Mouse (Mus musculus) brown adipose tissue, adult 24 weeks (tissue): Measurements from ENCODE around the gene Bola3. TPM values are rescaled to one million over a fixed set of nuclear protein-coding genes. Genes with fewer than 3 reads are reported as not detected.
A peak's percentile ranks its signal among the peaks of the same experiment; 100 is the strongest.
"Not testable (repeated sequence)": the region's sequence is repeated elsewhere in the genome, so short reads cannot be mapped to it uniquely, and the experiment has no call there.

ENCODE experiments used
- H3K27ac ChIP-seq: fragments of 200-500 bp; replicated peaks from 2 replicates; pipeline ENCODE4 v1.5.1; 2012; ENCODE audit warnings: low read depth, mild to moderate bottlenecking, low read length
- H3K4me1 ChIP-seq: fragments of 200-500 bp; 2 replicates; pipeline ENCODE4 v1.6.1; 2012; ENCODE audit warnings: low read length, mixed read lengths; ENCODE audit not compliant: control insufficient read depth, insufficient read depth, insufficient read length
- H3K4me3 ChIP-seq: fragments of 200-500 bp; 2 replicates; pipeline ENCODE4 v1.5.1; 2012; ENCODE audit warnings: low read depth, mild to moderate bottlenecking, low read length, moderate library complexity; ENCODE audit not compliant: insufficient read depth
- polyA plus RNA-seq: library from polyadenylated mRNA; stranded (reverse); fragments of >200 nt; gene quantifications from 2 replicates; pipeline ENCODE4 v1.2.4, GENCODE M21; 2012; ENCODE audit not compliant: missing spikeins, insufficient read depth, insufficient read length

Bola3 gene
- polyA plus RNA-seq, 1 experiment: 946 TPM

- Histone ChIP-seq H3K27ac (peak within 1 kb of the TSS; percentile 92), H3K4me1 (0 out of 2 replicates have a peak, but pooled peaks cover 2% of the 10 kb centered on the region), H3K4me3 (peak within 1 kb of the TSS; percentile 89)
Observed at GRCm38 (mm10) chr6:83325525-83326393, 23.2 kb upstream of the Bola3 start, which contains the start of the genes Mthfd2 and Mob1a. Gene Mthfd2 (minus strand): TSS chr6:83325908. Gene Mob1a (plus strand): TSS chr6:83326016.

- Histone ChIP-seq H3K27ac (peak overlapping the region; percentile 29), H3K4me3 (peak overlapping the region; percentile 89)
Observed at GRCm38 (mm10) chr6:83326394-83326736, 22.6 kb upstream of the Bola3 start.

DNA sequence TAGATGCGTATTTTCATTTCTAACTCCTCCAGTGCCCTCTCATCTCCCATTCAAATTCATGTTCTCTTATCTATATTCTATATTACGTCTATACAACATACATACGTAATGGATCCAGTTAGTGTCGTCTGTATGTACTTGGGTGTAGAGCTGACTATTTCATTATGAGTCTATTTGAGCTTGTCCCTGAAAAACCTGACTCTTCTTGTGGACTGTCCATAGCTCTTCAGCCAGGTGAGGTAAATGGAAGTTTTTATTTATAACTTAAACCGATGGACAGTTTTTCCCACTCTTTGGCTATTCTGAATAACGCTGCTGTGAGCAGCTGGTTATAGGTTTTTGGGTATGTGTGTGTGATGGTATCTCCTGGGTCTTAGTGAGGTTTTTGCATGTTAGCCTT is 22.2 kb upstream of the Bola3 start:
- 0 out of 2 replicates have a peak, but pooled peaks cover 2% of the 10 kb centered on the region for H3K4me1 ChIP-seq
- H3K4me3 ChIP-seq: peak overlapping the region; percentile 89
- no peak overlapping the region for H3K27ac ChIP-seq

More at GRCm38 (mm10) chr6:83326394-83326736, 22.6 kb upstream of the Bola3 start:
- 0 out of 2 replicates have a peak, but pooled peaks cover 2% of the 10 kb centered on the region for H3K4me1 ChIP-seq

- Histone ChIP-seq H3K27ac (no peak overlapping the region), H3K4me1 (0 out of 2 replicates have a peak, but pooled peaks cover 2% of the 10 kb centered on the region), H3K4me3 (no peak overlapping the region)
Observed at GRCm38 (mm10) chr6:83327591-83328190, 21.3 kb upstream of the Bola3 start.

DNA sequence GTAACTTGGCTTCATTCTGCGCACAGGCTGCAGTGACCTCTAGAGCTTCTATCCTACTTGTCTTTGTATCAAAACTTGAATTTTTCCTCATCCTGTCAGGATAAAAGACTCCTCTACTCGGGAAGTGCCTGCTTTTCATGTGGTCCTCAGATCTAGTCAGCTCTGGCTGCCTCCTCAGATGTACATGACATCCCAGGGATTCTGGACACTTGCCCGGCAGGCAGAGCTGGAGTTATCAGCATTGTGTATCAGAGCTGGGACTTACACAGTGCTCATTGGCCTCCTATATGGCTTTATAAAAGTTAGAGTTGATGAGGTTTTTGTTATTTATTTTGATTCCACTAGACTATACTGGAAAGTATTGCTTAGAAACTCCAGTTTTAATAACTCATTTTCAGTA is 7.6 kb upstream of the Bola3 start:
- no peak overlapping the region for H3K4me3 ChIP-seq
- H3K4me1 ChIP-seq: no peaks in the 10 kb centered on the region
- no peak overlapping the region for H3K27ac ChIP-seq

DNA sequence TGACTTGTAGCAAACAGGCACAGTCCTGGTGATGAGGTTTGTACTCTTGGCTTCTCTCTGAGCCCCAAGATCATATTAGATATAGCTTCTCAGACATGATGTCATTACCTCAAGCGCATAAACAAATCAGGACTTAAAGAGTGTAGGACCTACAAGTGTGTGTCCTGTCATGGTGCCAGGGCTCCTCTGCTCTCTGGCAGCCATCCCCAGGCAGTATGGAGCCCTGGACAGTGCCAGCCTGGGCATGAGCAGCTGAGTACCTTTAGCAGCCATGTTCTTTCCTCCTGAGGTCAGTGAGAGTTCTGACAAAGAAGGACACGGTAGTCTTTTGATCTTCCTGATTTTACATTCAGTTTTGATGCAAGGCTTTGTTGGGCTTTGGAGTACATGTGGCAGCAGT is 6.0 kb upstream of the Bola3 start:
- Histone ChIP-seq H3K4me3 (no peak overlapping the region), H3K27ac (no peak overlapping the region), H3K4me1 (no peaks in the 10 kb centered on the region)

DNA sequence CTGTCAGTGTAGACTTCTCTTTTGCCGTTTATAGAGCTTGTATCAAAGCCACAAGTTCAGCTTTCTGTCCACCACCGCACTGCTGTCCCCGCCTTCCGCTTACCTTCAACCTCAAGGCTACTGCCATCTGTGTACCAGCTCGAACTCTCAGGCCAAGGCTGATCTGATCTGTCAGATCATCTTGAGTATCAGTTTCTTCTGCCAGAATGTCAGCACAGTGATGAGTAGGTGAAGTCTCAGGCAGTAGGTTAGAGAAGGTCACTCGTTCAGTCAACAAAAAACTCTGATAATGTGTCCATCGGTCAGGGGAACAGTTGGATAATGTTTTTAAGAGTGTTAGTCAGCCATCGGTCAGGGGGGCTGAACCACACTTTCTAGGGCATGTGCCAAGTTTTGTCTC is 3.7 kb upstream of the Bola3 start:
- H3K27ac ChIP-seq, H3K4me3 ChIP-seq, H3K4me1 ChIP-seq: not testable (repeated sequence)

- Histone ChIP-seq H3K27ac (no peak overlapping the region), H3K4me3 (no peak overlapping the region), H3K4me1 (peaks cover 7% of the 10 kb centered on the region)
Observed at GRCm38 (mm10) chr6:83347916-83348315, 1.0 kb upstream of the Bola3 start.

DNA sequence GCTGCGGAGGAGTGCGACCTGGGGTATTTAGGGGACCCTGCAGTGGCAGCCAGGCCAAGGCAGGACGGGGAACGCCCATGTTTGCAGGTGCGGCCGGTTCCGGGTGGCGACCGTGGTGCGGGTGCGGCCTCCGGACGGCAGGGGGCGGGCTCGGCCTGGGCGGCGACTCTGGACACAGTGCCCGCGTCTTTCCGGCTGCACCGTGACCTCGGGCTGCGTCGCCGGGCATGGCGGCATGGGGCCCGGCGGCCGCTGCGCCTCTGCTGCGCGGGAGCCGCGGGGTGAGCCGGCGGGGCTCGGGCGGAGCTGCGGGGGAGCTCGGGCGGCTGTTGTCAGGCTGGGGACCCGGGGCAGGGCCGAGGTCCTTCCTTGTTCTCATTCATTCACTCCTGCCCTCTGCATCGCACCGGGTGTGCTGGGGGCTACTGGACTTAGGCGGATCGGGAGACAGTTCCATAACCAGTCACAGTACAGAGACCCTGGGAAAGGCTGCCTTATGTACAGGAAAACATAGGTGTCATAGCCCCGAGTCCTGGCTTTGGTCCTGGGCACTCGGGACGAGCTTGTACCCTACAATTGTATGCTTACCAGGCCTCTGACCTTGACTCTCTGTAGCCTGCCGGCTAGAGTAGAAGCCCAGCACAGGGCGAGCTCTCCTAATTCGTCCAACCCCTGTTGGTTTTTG is 469 bp downstream of the Bola3 start:
- Histone ChIP-seq H3K4me1 (peaks cover 7% of the 10 kb centered on the region), H3K4me3 (peak overlapping the region; percentile 95), H3K27ac (peak overlapping the region; percentile 96)

GRCm38 (mm10) chr6:83350172-83350571 is 1.2 kb downstream of the Bola3 start:
- H3K4me1 ChIP-seq: peaks cover 7% of the 10 kb centered on the region
- H3K27ac ChIP-seq: peak overlapping the region; percentile 96
- H3K4me3 ChIP-seq: peak overlapping the region; percentile 95

DNA sequence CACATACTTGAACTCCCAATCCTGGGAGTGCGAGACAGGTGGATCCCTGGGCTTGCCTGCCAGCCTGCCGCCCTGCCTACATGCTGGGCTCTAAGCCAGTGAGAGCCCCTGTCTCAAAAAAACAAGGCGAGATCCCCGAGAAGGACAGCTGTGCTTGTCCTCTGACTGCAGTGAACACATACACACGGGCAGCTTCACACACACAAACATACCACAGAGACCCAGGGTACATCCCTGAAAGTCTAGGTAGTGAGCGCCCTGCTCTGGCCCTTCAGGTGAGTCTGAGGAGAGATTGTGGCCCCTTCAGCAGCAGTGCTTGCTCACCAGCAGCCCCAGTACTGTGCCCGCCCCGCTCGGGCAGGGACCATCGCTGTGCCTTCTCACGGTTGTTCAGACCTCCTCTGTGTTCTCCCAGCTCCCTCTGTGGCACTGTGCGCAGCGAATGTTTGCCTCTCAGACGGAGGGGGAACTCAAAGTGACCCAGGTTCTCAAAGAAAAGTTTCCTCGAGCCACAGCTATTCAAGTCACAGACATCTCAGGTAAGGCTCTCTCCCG is 2.0 kb downstream of the Bola3 start:
- H3K27ac ChIP-seq: no peak overlapping the region
- peaks cover 7% of the 10 kb centered on the region for H3K4me1 ChIP-seq
- H3K4me3 ChIP-seq: no peak overlapping the region

DNA sequence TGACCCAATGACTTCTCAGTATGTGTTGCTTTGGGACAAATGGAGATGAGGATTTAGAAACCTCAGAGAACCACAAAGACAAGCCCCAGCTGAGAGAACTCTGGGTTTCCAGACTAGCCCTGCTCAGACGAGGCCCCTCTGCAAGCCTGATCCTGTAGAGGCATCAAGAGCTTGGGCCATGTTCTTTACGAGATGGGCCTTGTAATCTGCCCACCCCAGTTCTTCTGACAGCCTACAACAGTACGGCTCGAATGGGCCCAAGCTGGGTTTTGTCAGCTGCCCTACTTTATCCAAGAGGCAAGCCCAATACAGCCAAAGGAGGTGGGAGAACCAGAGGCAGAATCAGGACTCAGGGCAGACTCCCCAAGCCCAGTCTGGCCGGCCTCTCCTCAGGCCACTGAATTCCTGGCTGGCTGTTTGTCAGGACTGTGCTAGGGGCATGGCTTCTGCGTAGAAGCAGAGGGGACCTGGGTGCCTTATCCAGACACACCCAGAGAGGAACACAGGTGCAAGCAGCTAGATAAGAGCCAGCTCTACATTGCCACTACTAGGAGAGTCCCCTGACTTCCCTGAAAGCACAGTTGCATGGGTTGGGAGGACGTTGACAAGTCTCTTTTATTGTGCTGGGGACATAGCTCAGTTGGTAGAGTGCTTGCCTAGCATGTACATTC is 2.7 kb downstream of the Bola3 start:
- Histone ChIP-seq H3K4me3 (no peak overlapping the region), H3K4me1 (peaks cover 7% of the 10 kb centered on the region), H3K27ac (no peak overlapping the region)

DNA sequence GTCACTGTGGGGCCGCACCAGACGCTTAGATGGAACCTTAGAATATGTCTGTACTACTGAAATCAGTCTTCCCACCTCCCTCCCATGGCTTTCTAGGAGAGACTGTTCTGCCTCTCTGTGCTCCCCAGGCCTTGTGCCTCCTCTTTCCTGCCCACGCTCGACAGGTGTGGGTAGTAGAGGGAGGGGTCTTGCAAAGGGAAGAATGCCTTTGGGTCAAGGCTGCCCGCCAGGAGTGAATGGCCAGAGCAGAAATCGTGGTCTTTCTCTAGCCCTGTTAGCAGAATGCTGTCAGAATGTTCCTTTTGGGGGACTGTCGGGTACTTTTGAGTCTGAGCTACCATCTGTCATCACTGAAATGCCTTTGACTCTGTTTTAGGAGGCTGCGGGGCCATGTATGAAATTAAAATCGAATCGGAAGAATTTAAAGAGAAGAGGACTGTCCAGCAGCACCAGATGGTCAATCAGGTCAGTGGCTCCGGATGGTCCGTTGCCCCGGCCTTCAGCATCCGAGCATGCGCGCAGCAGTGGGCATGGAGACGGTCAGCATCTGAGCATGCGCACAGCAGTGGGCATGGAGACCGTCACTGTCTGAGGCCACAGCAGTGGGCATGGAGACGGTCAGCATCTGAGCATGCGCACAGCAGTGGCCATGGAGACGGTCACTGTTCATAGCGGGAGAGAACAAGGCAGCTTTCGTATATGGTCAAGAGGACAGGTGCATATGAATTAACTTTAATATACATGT is 3.9 kb downstream of the Bola3 start:
- H3K4me1 ChIP-seq: peaks cover 7% of the 10 kb centered on the region
- H3K27ac ChIP-seq: no peak overlapping the region
- no peak overlapping the region for H3K4me3 ChIP-seq
